Mouse (Mus musculus) left cerebral cortex, postnatal 36 days (tissue): Measurements from ENCODE around the gene Trmt10a. TPM values are rescaled to one million over a fixed set of nuclear protein-coding genes. Genes with fewer than 3 reads are reported as not detected.
"Not testable (repeated sequence)": the region's sequence is repeated elsewhere in the genome, so short reads cannot be mapped to it uniquely, and the experiment has no call there.

ENCODE experiments used
- DNase-seq, 2 experiments: peaks; one replicate each; pipeline ENCODE4 v3.0.0; 2021 to 2022; ENCODE audit warnings: low spot score in 2 of 2, mixed read lengths in 1 of 2
- intact Hi-C: fragments of 180-260 bp; cut with DNase I; formaldehyde crosslinking; loops from one replicate; pipeline ENCODE4 v1.15.1; 2025
- total RNA-seq, 2 experiments: library from RNA; stranded (reverse); gene quantifications; 2 replicates each; pipeline ENCODE4 v1.2.3; 2021

Trmt10a gene
- total RNA-seq, 2 experiments from 2014 or later = 3.6 to 6.6 TPM

DNA sequence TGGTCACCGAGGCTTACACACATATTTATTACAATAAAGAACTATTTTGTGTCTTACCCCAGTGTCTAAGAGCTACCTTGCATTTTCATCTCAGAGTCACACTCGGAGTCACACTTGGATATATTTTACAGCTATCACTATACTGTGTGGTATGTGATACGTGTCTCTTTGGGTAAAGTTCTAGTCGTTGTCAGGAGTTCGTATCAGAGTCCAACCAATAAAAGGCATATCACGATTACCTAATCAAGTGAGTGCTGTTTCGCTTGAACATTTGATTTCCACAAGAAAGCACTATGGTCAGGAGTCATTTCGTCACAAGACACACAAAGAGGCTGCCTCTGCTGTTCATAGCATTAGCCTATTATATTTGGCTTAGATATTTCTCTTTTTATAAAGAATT is 9.8 kb upstream of the Trmt10a start:
- intact Hi-C loops = no loop called here
- DNase-seq = no peak

DNA sequence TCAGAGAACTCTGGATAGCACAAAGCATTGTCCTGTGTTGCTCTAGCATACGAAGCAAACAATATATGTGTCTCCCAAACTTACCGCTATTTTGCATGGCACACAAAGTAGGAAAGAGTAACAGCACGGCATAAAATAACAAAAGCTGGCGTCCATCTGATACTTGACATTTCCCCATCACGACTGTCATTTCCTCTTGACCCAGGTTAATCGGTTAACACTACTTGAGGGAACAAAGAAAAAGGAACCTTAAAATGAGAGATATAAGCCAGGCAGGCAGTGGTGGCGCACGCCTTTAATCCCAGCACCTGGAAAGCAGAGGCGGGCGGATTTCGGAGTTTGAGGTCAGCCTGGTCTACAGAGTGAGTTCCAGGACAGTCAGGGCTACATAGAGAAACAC is 9.3 kb upstream of the Trmt10a start:
- no peak for DNase-seq
- intact Hi-C loops = no loop called here

DNA sequence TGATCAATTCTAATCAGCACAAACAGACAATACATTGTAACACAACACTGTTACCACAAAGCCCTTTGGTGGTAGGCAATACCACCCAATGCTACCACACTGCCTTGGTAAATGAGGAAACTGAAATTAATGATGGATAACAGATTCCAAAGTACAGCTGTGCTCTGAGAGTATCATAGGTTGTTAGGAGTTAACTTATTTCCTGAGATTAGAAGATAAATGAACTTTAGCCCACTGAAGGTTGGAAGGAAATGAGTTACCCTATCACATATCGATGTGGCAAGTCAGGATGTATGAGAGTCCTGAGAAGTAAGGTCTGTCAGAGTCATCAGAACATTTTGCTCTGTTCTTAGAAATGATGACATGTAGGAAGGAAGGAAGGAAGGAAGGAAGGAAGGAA is 8.7 kb upstream of the Trmt10a start:
- intact Hi-C loops = no loop called here
- DNase-seq = no peak

DNA sequence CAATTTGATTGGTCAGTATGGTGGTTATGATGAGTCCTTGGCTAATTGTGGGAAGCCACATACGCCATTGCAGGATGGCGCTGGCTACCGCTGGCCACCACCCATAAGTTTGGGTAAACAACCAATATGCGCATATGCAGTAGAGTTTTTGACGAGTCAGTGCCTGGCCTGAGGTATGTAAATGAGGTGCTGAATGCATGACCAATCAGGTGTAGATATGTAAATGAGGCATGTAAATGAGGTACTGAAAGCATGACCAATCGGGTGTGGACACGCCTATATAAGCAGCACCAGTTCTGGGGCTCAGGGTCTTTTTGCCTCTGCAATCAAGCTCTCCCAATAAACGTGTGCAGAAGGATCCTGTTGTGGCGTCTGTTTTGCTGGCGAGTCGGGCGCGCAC is 5.1 kb upstream of the Trmt10a start:
- DNase-seq, intact Hi-C loops: not testable (repeated sequence)

DNA sequence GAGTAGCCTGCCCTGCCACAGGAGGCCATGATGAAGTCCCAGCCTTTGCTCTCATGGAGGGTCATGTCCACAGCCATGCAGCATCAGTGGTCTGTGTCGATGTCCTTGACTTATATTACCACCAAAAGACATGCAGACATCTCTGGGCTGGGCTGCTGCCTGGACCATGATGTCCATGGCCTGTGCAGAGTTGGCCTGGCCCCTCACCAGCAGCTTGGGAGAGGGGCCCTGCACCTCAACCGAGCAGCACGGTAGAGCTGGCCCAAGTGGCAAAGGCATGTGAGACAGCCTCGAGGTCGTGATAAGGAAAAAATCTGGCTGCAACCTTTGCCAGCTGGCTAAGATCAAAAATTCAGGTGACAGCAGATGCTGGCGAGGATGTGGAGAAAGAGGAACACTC is 3.6 kb upstream of the Trmt10a start:
- DNase-seq = no peak
- intact Hi-C loops = loop anchor here (5.0 kb wide), 3 partner anchors 57 to 222 kb away; partner anchors contain the start of gene Lamtor3

DNA sequence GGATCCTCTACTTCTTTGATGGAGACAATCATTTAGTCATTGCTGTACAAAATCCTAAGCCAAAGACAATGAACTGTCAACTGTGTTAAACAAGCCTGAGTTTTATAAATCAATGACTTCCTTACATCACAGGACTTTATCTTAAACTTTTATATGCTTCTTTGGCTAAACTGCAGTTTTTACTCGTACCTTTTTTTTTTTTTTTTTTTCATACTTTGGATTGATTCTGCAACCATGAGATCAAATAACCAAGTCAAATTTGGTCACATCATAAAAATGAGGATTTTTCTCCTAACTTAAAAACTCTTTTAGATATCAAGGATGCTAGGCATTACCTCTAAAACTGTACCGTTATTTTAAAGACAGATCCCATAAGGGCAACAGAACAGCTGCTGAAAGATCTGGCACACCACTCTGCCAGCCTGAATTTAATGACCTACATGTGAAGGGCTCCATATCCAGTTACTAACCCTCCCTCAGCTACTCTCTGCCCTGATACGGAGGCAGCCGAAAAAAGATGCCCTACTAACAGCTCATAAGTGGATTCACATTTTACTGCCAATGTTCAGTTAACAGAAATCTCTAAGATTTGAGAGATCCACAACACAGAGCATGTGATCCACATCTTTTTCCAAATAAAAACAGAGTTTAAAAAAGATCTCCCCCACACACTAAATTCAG is 1.1 kb upstream of the Trmt10a start:
- no peak for DNase-seq
- intact Hi-C loops = loop anchor here (5.0 kb wide), 3 partner anchors 60 to 225 kb away; partner anchors contain the start of gene Lamtor3

DNA sequence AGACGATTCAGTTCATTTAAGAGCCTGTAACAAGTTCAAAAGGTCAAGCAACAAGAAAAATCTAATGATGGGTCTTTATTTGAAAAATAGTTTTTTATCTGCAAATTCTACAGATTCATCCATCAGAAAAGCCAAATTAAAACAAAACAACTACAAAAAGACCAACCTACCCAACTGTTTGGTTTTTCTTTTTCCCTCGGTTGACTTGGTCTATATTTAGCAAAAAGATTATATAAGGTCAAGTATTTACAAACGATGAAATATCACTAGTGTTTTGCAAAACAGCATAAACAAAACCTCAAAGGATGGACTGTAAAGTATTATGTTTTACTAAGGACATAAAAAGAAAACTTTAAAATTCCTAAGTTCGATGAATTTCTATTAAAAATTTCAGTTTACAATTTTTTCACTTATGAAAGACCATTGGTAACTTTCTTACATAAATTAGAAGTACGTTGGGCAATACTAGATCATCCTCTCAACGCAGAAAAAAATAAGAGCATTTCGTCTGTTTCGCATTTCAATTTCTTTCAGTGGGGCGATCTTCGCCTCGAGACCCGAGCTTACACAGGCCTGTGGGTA is 424 bp upstream of the Trmt10a start:
- intact Hi-C loops = loop anchor here (1.0 to 5.0 kb wide), 4 partner anchors 61 to 365 kb away; partner anchors contain the start of gene Lamtor3
- no peak for DNase-seq

DNA sequence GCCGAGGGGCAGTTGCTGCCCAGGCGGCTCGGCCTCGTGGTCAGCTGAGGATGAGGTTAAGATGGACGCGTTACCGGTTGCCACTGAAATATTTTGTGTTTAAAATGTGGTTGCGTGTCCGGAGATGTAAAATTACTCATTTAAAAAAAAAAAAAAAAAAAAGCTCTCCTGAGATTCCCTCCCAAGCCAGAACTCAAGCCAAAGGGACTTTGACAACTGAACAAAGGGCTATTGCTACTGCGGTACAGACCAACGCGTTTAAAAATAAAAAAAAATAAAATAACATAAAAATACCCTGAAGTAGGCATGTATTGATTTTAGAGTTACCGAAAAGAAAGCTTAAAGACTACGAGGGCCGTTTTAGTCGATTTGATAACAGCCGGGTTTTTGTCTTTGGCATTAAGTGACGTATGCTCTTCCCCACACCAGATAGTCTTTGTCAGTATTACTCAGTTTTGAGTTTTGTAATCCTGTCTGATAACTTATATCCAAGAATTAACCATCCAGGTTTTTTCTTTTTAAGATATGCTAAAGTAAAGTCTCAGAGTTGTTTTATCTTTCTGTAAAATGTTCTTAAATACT is 903 bp downstream of the Trmt10a start:
- no peak for DNase-seq
- intact Hi-C loops = loop anchor here (1.0 to 5.0 kb wide), 5 partner anchors 62 to 279 kb away; partner anchors contain the start of gene Lamtor3

DNA sequence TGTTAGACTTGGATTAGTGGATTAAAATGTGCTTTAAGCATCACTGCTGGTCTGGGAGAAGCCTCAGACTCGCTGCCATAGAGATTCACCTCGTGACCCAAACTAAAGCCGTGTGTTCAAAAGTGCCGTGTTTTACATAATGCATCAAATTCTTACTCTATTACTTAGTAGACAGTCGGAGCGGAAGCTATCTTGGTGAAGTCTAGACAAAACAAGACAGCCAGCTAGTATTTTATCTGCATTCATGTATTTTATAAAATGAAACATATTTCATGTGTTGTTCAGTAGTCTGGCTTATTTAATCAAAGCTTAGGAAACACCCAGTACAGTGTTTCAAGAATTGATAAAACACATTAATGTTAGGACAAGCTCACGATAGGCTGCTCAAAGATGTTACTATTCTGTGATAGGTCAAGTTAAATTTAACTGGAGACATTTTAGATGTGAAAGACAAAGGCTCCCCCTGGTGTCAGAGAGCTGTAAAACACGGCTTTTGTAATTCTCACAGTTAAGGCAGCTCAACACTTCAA is 1.5 kb downstream of the Trmt10a start, which contains the start of gene Mttp:
TSS of gene Mttp (minus strand) at position 327 of the 530 bp plus-strand sequence.
- peak; percentile 40 to 73 for DNase-seq
- intact Hi-C loops = loop anchor here (1.0 to 5.0 kb wide), 5 partner anchors 62 to 279 kb away; partner anchors contain the start of gene Lamtor3

DNA sequence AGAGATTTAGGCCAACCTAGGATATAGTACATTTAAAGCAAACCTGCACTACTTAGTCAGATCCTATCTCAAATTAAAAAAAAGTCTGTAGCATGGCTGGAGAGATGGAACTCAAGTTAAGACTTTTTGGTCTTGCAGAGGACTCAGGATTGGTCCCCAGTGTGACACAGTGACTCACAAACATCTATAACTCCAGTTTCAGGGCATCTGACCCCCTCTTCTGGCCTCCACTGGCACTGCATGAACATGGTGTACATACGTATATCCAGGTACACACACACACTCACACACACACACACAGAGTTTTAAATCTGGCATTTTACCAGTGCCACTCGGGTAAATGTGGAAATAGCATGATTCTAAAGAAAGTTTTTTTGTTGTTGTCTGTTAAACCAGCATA is 5.6 kb downstream of the Trmt10a start:
- intact Hi-C loops = no loop called here
- no peak for DNase-seq

DNA sequence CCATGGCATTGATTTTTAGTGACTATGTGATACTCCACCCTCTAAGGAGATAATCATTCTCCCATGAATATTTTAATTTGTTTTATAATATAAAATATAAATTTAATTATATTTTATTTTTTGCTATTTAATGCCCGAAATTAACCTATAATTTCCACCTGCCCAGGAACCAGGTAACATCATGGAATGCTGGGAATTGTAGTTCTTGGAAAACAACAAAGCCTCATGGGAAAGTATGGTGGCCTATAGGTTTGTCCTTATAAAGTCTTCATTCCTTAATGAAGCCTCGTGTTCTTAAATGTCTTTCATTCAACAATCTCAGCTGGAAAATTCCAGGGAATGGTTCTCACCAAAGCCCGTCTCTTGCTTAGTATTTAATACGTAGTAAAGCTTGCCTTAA is 11.8 kb downstream of the Trmt10a start:
- intact Hi-C loops = no loop called here
- no peak for DNase-seq

DNA sequence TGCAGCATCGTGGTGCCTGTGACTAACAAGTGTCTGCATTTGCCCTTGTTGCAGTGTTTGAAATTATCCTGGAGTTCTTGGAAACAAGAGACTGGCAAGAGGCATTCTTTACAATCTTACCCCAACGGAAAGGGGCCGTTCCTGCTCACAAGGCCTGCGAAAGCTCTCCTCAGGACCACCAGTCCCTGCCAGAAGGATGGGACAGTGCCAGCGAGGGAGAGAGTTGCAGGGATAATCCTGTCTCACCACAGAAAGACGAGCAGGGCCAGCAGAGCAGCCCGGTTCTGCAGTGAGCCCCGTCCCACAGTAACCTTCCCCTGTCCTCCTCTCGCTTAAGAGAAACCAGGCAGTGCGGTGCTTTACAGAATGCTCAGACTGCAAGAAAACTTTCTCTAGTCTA is 13.4 kb downstream of the Trmt10a start:
- intact Hi-C loops = no loop called here
- no peak for DNase-seq

DNA sequence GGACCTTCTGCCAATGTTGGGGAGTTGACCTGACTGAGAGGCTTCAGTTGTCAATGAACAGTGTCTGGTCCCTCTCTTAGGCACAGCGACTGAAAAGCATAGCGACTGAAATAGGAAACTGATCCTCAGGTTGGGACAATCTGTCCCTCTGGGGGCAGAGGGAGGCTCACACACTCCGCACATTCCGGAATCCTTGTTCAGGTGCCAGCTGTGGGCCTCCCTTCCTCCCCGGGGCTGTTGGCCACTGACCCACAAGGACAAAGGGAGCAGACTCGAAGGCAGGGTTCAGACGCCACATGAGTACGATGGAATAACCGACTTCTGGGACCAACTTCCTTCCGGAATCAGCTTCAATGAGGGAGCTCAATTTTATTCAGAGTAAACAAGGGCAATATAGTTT is 18.4 kb downstream of the Trmt10a start:
- intact Hi-C loops = no loop called here
- no peak for DNase-seq

DNA sequence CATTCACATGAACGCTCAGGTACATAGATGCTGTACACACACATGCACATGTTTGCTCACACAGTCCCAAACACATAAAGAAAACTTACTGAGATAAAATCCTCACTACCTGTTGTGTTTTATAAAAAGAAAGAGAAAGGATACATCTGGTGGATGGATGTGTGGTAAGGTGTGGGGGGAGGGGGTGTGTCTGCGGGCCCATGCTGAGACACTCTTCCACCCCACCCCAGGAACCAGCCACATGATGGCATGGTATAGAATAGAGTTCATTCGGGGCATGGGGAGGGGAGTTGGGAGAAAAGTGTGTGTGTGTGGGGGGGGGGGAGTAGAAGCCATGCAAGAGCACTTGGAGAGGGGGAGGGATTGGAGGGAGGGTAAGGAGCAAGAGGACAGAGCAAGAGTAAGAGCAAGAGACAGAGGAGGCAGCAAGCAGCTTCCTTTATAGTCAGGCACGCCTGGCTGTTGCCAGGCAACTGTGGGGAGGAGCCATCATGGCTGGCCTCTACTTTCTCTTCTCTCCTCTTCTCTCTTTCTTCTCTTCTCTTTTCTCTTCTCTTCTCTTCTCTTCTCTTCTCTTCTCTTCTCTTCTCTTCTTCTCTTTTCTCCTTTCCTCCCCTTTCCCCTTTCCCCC is 19.4 kb downstream of the Trmt10a start:
- intact Hi-C loops = no loop called here
- no peak for DNase-seq

DNA sequence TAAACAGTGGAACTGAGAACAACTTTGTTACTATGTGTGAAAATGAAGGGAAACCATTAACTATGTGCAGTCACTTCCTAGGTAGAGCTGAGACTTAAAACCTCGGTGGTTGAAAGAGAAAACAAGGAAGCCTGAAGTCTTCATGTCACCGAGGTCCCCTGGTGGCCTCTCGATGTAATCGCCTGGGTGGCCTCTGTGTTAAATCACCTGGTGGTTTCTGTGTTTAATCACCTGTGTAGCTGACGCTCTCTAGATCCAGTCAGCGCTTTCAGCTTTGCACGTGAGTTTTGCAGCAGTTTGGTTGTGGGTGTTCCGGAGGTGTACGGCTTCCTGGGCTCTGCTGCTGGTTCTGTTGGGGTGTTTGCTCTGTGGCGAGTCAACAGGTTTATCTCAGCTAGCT is 30.0 kb downstream of the Trmt10a start:
- no peak for DNase-seq
- intact Hi-C loops = no loop called here

DNA sequence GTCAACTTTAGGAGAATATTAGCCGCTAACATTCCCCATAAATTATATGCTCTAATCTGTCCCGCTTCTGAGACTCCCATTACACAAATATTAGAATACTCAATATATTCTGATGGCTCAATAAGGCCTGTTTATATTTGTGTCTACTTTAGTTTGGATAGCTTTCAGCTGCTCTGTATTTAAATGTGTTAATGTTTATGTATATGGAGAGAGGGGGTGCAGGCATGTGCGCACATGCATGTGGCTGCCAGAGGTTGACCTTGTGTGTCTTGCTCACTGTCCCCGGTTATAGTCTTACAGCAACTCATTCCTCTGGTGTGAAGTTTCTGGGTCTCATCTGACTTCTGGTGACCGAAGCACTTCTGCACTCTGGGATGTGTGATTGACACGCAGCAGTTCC is 32.3 kb downstream of the Trmt10a start:
- no peak for DNase-seq
- intact Hi-C loops = no loop called here

DNA sequence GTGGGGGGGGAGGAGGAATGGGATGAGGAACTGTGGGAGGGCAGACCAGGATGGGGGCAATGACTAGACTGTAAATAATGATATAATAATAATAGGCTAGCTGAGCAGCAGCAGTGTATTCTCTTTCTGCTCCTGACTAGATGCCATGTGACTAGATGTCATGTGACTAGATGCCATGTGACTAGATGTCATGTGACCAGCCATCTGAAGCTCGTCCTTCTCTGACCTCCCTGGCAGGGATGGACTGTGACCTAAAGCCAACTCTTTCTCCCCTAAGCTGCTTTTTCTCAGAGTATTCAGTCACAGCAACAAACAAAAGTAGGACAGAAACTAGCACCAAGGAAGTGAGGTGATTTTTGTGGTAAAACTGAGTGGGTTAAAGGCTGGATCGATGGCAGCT is 38.8 kb downstream of the Trmt10a start:
- no peak for DNase-seq

DNA sequence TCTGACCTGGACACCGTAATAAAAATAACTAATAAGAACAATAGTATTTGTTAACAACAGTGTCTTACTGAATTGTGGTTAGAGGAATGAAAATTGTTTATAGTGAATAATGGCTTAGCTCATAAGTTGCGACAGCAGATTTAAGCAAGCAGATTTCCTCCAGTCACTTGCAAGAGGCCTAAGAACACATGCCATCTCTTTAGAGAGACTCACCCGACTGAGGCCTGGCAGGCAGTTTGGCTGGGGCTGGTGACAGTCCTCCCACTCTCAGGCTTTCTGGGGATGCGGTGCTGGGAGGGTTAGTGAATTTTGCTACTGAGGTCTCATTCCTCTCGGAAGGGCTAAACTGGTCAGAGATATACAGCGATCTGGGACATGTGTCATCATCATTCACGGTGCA is 40.1 kb downstream of the Trmt10a start:
- no peak for DNase-seq
- intact Hi-C loops = no loop called here

More for the DNA sequence above, 38.8 kb downstream of the Trmt10a start:
- intact Hi-C loops = no loop called here

DNA sequence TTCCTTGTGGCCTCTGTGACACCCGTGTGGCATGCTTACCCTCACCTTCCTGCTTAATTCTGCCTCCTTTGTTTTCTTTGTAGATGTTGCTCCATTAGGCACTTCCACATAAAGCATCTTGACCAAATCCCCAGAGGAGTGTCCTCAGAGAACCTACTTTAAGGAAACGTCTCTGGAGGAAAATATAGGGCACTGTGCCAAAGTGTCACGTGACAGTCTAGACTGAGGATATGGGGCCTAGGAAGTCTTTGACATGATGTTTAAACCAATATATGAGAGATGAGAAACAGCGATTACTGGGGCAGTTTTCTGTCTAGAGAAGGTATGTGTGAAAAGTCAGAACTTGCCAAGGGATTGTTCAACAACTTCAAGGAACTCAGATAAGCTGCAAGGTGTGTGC is 42.0 kb downstream of the Trmt10a start:
- intact Hi-C loops = no loop called here
- no peak for DNase-seq
